Mouse (Mus musculus) forebrain, embryonic 12.5 days (tissue): Measurements from ENCODE around the gene Bpifa5. TPM values are rescaled to one million over a fixed set of nuclear protein-coding genes. Genes with fewer than 3 reads are reported as not detected.

Source experiments
- ATAC-seq: fragments of 200-750 bp; cut with Nextera tagmentation; 2 replicates; pipeline ENCODE4 v1.8.0; 2017; ENCODE audit warnings: moderate TSS enrichment; ENCODE audit not compliant: low FRiP score
- H3K27ac ChIP-seq: fragments of 300-500 bp; sonication (generic); 2 replicates; pipeline ENCODE4 v1.5.1; 2016; ENCODE audit warnings: mild to moderate bottlenecking
- H3K27me3 ChIP-seq: fragments of 300-500 bp; sonication (generic); 2 replicates; pipeline ENCODE4 v1.6.1; 2016; ENCODE audit warnings: mild to moderate bottlenecking
- H3K36me3 ChIP-seq: fragments of 300-500 bp; sonication (generic); replicated peaks from 2 replicates; pipeline ENCODE4 v1.6.1; 2016; ENCODE audit warnings: mild to moderate bottlenecking
- H3K4me1 ChIP-seq: fragments of 300-500 bp; sonication (generic); 2 replicates; pipeline ENCODE4 v1.6.1; 2016
- H3K4me2 ChIP-seq: fragments of 300-500 bp; sonication (generic); 2 replicates; pipeline ENCODE4 v1.6.1; 2016; ENCODE audit warnings: mild to moderate bottlenecking, moderate library complexity
- H3K4me3 ChIP-seq: fragments of 300-500 bp; sonication (generic); replicated peaks from 2 replicates; pipeline ENCODE4 v1.5.1; 2016; ENCODE audit warnings: mild to moderate bottlenecking
- H3K9ac ChIP-seq: fragments of 300-500 bp; sonication (generic); 2 replicates; pipeline ENCODE4 v1.6.1; 2016; ENCODE audit warnings: mild to moderate bottlenecking
- H3K9me3 ChIP-seq: fragments of 300-500 bp; sonication (generic); 2 replicates; pipeline ENCODE4 v1.6.1; 2016
- WGBS: fragments of 180-500 bp; shearing (Covaris S2); methylation state at CpG from one replicate; pipeline ENCODE4 v1.1.7; 2016; 5-methylcytosine and 5-hydroxymethylcytosine counted together
- polyA plus RNA-seq: library from polyadenylated mRNA; unstranded; fragments of >200 nt; fragmentation: Nextera tagmentation; extraction: Ambion mirVana; gene quantifications from 2 replicates; pipeline ENCODE4 v1.2.1, GENCODE M21; 2016

The Bpifa5 gene
- polyA plus RNA-seq, 1 experiment from 2014 or later = not detected

GRCm38 (mm10) chr2:154211881-154212280 lies 49.5 kb downstream of the Bpifa5 start:
- H3K27me3 ChIP-seq = no peaks in the 10 kb centered on the region
- H3K36me3 ChIP-seq = no peaks in the 10 kb centered on the region
- no peak overlapping the region for H3K4me3 ChIP-seq
- no peak for ATAC-seq
- H3K9me3 ChIP-seq = no peaks in the 10 kb centered on the region
- no peak overlapping the region for H3K9ac ChIP-seq
- no peaks in the 10 kb centered on the region for H3K4me1 ChIP-seq
- H3K4me2 ChIP-seq = no peak overlapping the region
- no peak overlapping the region for H3K27ac ChIP-seq
- 88% methylated on average over 4 of the region's 4 CpGs for WGBS

DNA sequence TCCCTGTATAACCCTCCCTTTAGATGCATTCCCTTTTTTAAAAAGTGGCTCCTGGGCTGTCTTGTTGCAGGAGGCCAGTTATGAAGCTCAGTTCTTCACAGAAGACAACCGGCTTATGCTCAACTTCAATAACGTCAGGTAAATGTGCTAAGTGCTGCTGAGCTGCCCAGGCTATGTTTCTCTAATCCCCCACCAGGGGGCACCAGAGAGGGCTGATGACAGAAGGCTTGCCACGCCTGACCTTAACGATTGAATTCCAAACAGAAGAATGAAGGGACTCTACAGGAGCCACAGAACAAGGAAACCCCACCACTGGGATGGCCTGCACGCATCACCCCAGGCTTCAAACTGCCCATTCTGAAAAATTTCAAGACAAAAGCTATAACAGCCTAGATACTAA lies 52.8 kb downstream of the Bpifa5 start:
- Histone ChIP-seq H3K36me3 (no peaks in the 10 kb centered on the region), H3K4me1 (no peaks in the 10 kb centered on the region), H3K9me3 (no peaks in the 10 kb centered on the region), H3K27ac (no peak overlapping the region), H3K27me3 (no peaks in the 10 kb centered on the region), H3K4me2 (no peak overlapping the region), H3K4me3 (no peak overlapping the region), H3K9ac (no peak overlapping the region)
- 14% methylated on average over 5 of the region's 5 CpGs for WGBS
- ATAC-seq = no peak

Other genes starting within 250 kb of the Bpifa5 start
- not detected in 2 replicates for gene Bpifb3, start 244.4 kb upstream of the Bpifa5 start, polyA plus RNA-seq
- gene Bpifb4, start 224.4 kb upstream of the Bpifa5 start, polyA plus RNA-seq = 0.13 TPM in 1 of 2 replicates, not detected in the other
- not detected in 2 replicates for gene Bpifa6, start 187.7 kb upstream of the Bpifa5 start, polyA plus RNA-seq
- not detected in 2 replicates for gene Bpifa2, start 154.3 kb upstream of the Bpifa5 start, polyA plus RNA-seq
- gene Bpifa3, start 32.3 kb upstream of the Bpifa5 start, polyA plus RNA-seq = not detected in 2 replicates
- gene Bpifa1, start 19.7 kb upstream of the Bpifa5 start, polyA plus RNA-seq = not detected in 2 replicates
- gene Bpifb1, start 28.2 kb downstream of the Bpifa5 start, polyA plus RNA-seq = not detected in 2 replicates
- gene Bpifb5, start 61.1 kb downstream of the Bpifa5 start, polyA plus RNA-seq = 0.11 TPM in 1 of 2 replicates, not detected in the other
- gene Bpifb9a, start 95.2 kb downstream of the Bpifa5 start, polyA plus RNA-seq = not detected in 2 replicates
- gene Bpifb9b, start 144.6 kb downstream of the Bpifa5 start, polyA plus RNA-seq = not detected in 2 replicates
- gene Cdk5rap1, start 210.4 kb downstream of the Bpifa5 start, polyA plus RNA-seq = 12.8 and 15.2 TPM in 2 replicates
- gene Snta1, start 245.5 kb downstream of the Bpifa5 start, polyA plus RNA-seq = 3.9 and 4.2 TPM in 2 replicates